Mouse (Mus musculus): Measurements from ENCODE around the gene Taf15. TPM values are rescaled to one million over a fixed set of nuclear protein-coding genes. Genes with fewer than 3 reads are reported as not detected.
A peak's percentile ranks its signal among the peaks of the same experiment; 100 is the strongest.

Gene Taf15
- total and polyA plus RNA-seq, 3 experiments: 9.1 to 39.6 (median 34.2) TPM

DNA sequence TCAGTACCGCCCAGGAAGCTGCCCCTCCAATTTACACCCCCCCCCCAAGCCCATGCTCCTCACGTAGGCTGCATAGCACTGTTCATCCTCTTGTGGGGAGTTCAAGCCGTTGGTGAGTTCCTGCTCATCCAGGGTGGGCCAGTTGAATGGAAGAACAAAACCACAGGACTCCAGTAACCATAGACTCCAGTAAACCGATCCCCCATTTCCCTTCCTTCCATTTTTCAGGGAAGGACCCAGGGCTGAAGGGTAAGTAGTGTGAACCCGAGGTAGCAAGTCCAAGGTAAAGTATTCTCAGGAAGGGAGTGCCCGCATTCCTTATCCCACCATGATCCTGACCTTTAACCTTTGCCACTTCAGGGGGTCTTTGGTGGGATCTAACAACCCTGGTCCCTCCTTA is 45.5 kb downstream of the Taf15 start:
- 81% methylated on average over 6 of the region's 6 CpGs for WGBS
- Histone ChIP-seq H3K36me3 (ENCODE audit: control insufficient read depth, insufficient read depth, low read length) (no peaks in the 10 kb centered on the region), H3K4me3 (no peak overlapping the region), H3K27me3 (ENCODE audit: control insufficient read depth, insufficient read depth, low read length) (no peaks in the 10 kb centered on the region), H3K27ac (no peak overlapping the region), H3K79me2 (replicated peaks; ENCODE audit: control insufficient read depth, insufficient read depth, low read length) (no peaks in the 10 kb centered on the region), H3K9ac (ENCODE audit: low read depth, low read length) (no peak overlapping the region), H3K4me1 (ENCODE audit: control insufficient read depth, insufficient read depth, low read length) (no peaks in the 10 kb centered on the region)
- intact Hi-C loops (cut with DNase I): no loop called here
- DNase-seq: no peak
- TF ChIP-seq CTCF (IDR thresholded peaks at IDR 0.05) (no peak), POLR2A (IDR thresholded peaks at IDR 0.05; ENCODE audit: insufficient read depth, low read depth, low read length) (no peak), EP300 (IDR thresholded peaks at IDR 0.05; ENCODE audit: insufficient read depth, low read depth, low read length) (no peak)

DNA sequence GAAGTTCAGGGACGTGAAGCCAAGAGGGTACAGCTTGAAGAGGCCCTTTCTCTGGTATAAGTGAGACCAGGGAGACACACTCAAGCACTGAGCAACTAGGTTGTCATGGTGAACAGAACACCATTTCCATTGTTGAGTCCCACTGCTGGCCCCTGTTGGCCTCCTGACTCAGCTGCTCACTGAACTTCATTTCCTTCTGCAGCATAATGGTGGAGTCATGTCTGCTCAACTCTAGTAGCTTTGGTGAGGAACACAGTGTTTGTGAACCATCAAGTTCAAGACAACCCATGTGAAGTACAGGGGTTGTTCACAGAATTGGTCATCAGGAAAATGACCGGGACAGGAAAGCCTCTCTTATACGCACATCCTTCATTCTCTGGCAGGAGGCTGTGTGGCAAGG is 49.2 kb downstream of the Taf15 start, which contains the start of gene Heatr9:
TSS of gene Heatr9 (minus strand) at position 101 of the 400 bp plus-strand sequence.
- Histone ChIP-seq H3K9ac (ENCODE audit: low read depth, low read length) (no peak within 1 kb of the TSS), H3K4me1 (ENCODE audit: control insufficient read depth, insufficient read depth, low read length) (no peaks in the 10 kb centered on the region), H3K36me3 (ENCODE audit: control insufficient read depth, insufficient read depth, low read length) (no peaks in the 10 kb centered on the region), H3K79me2 (replicated peaks; ENCODE audit: control insufficient read depth, insufficient read depth, low read length) (no peaks in the 10 kb centered on the region), H3K27me3 (ENCODE audit: control insufficient read depth, insufficient read depth, low read length) (no peaks in the 10 kb centered on the region), H3K4me3 (no peak within 1 kb of the TSS), H3K27ac (no peak within 1 kb of the TSS)
- 77% methylated on average over 3 of the region's 3 CpGs for WGBS
- DNase-seq: no peak
- TF ChIP-seq EP300 (IDR thresholded peaks at IDR 0.05; ENCODE audit: insufficient read depth, low read depth, low read length) (no peak), CTCF (IDR thresholded peaks at IDR 0.05) (no peak), POLR2A (IDR thresholded peaks at IDR 0.05; ENCODE audit: insufficient read depth, low read depth, low read length) (no peak)
- intact Hi-C loops (cut with DNase I): no loop called here

DNA sequence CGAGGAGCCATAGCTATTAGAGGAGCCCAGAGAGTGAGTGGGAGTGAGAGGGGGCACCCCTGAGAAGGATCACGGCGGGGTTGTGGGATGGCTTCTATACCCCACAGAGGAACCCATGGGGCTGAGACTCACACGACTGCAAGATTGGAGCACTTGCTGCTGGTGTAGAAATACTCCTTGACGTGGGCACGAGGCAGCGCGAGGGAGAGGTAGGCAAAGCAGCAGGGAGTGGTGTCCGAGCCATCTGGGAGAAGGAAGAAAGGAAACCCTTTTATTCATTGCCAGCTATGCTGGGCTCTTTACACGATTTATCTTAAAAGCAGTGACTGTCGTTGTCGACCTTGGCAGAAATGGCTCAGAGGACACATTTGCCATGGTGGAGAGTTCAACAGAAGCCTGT is 56.1 kb downstream of the Taf15 start:
- Histone ChIP-seq H3K4me1 (ENCODE audit: control insufficient read depth, insufficient read depth, low read length) (peaks cover under 1% of the 10 kb centered on the region; the same call in 1 of the 2 replicates), H3K79me2 (replicated peaks; ENCODE audit: control insufficient read depth, insufficient read depth, low read length) (no peaks in the 10 kb centered on the region), H3K27me3 (ENCODE audit: control insufficient read depth, insufficient read depth, low read length) (no peaks in the 10 kb centered on the region), H3K27ac (no peak overlapping the region), H3K36me3 (ENCODE audit: control insufficient read depth, insufficient read depth, low read length) (no peaks in the 10 kb centered on the region), H3K4me3 (no peak overlapping the region), H3K9ac (ENCODE audit: low read depth, low read length) (no peak overlapping the region)
- intact Hi-C loops (cut with DNase I): no loop called here
- no peak for DNase-seq
- 62% methylated on average over 12 of the region's 12 CpGs for WGBS
- TF ChIP-seq POLR2A (IDR thresholded peaks at IDR 0.05; ENCODE audit: insufficient read depth, low read depth, low read length) (no peak), EP300 (IDR thresholded peaks at IDR 0.05; ENCODE audit: insufficient read depth, low read depth, low read length) (no peak), CTCF (IDR thresholded peaks at IDR 0.05) (no peak)

DNA sequence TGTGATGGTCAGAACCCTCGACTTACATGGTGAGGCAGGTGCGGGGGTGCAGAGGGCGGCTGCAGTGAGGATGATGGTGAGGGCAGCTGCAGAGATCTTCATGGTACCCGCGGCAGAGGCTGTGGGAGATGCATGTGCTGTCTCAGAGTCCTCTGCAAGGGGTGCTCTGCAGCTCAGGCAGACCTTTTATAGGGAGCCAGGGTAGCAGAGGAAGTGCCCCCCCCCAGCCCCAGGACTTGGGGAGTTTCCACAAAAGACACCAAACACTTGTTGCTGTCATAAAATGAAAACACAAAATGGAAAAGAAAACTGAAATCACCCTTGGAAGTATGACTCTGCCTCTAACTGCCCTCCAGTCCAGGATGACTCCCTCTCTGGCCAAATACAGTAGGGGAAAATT is 57.5 kb downstream of the Taf15 start, which contains the start of gene Ccl5:
TSS of gene Ccl5 (minus strand) at position 159 of the 400 bp plus-strand sequence.
- no peak for TF ChIP-seq POLR2A (IDR thresholded peaks at IDR 0.05; ENCODE audit: insufficient read depth, low read depth, low read length)
- no peak for TF ChIP-seq CTCF (IDR thresholded peaks at IDR 0.05)
- TF ChIP-seq EP300 (IDR thresholded peaks at IDR 0.05; ENCODE audit: insufficient read depth, low read depth, low read length): no peak
- Histone ChIP-seq H3K9ac (ENCODE audit: low read depth, low read length) (no peak within 1 kb of the TSS), H3K79me2 (replicated peaks; ENCODE audit: control insufficient read depth, insufficient read depth, low read length) (no peaks in the 10 kb centered on the region), H3K4me1 (ENCODE audit: control insufficient read depth, insufficient read depth, low read length) (peaks cover 3% of the 10 kb centered on the region), H3K4me3 (no peak within 1 kb of the TSS), H3K27me3 (ENCODE audit: control insufficient read depth, insufficient read depth, low read length) (no peaks in the 10 kb centered on the region), H3K27ac (no peak within 1 kb of the TSS), H3K36me3 (ENCODE audit: control insufficient read depth, insufficient read depth, low read length) (no peaks in the 10 kb centered on the region)
- DNase-seq: no peak
- intact Hi-C loops (cut with DNase I): no loop called here
- 88% methylated on average over 5 of the region's 5 CpGs for WGBS

DNA sequence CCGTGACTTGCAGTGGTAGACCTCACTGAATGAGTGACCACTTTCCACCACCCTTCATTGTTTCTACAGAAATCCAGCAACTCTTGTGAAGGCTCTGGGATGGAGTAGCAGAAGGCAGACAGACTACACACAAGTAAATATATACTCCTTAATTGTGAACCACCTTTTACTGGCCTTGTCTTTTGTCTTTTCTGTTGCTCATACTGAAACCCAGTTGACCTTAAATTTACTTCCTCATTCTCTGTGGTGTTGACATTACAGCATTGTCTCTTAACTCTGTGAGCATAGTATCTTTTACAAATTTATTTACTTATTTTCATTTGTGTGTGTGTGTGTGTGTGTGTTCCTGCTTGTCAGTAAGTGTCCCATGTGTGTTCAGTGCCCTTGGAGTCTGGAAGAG is 60.3 kb downstream of the Taf15 start:
- 94% methylated on average over 1 of the region's 1 CpGs for WGBS
- no peaks in the 10 kb centered on the region for H3K36me3 ChIP-seq (ENCODE audit: control insufficient read depth, insufficient read depth, low read length)
- H3K79me2 ChIP-seq (replicated peaks; ENCODE audit: control insufficient read depth, insufficient read depth, low read length): no peaks in the 10 kb centered on the region
- H3K27me3 ChIP-seq (ENCODE audit: control insufficient read depth, insufficient read depth, low read length): no peaks in the 10 kb centered on the region
- TF ChIP-seq POLR2A (IDR thresholded peaks at IDR 0.05; ENCODE audit: insufficient read depth, low read depth, low read length): no peak
- TF ChIP-seq CTCF (IDR thresholded peaks at IDR 0.05): no peak
- TF ChIP-seq EP300 (IDR thresholded peaks at IDR 0.05; ENCODE audit: insufficient read depth, low read depth, low read length): no peak
- H3K27ac ChIP-seq: no peak overlapping the region
- intact Hi-C loops (cut with DNase I): no loop called here
- H3K4me1 ChIP-seq (ENCODE audit: control insufficient read depth, insufficient read depth, low read length): peaks cover 3% of the 10 kb centered on the region
- DNase-seq: no peak
- no peak overlapping the region for H3K9ac ChIP-seq (ENCODE audit: low read depth, low read length)
- H3K4me3 ChIP-seq: no peak overlapping the region

DNA sequence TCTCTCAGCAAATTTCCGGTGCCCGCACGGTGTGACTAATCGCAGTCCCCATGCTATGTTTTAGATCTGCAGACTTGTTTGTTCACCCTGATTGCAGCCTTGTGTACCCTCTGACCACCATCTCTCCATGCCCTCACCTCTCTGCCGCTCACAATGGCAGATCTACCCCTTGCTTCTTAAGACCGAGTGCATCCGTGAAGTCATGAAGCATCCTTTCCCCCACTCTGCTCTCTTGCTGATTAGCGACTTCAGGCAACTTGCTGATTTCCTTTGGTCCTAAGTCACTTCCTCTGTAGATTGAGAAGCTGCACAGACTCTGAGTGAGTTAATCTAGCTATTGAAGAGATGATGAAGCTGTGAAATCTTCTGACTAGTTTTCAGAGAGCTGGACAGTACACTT is 61.3 kb downstream of the Taf15 start:
- no peaks in the 10 kb centered on the region for H3K36me3 ChIP-seq (ENCODE audit: control insufficient read depth, insufficient read depth, low read length)
- intact Hi-C loops (cut with DNase I): no loop called here
- peak overlapping the region; percentile 16; the same call in 1 of the 2 replicates for H3K4me3 ChIP-seq
- no peak for TF ChIP-seq EP300 (IDR thresholded peaks at IDR 0.05; ENCODE audit: insufficient read depth, low read depth, low read length)
- TF ChIP-seq CTCF (IDR thresholded peaks at IDR 0.05): no peak
- no peak for TF ChIP-seq POLR2A (IDR thresholded peaks at IDR 0.05; ENCODE audit: insufficient read depth, low read depth, low read length)
- peaks cover 3% of the 10 kb centered on the region for H3K4me1 ChIP-seq (ENCODE audit: control insufficient read depth, insufficient read depth, low read length)
- no peak overlapping the region for H3K27ac ChIP-seq
- H3K9ac ChIP-seq (ENCODE audit: low read depth, low read length): no peak overlapping the region
- no peak for DNase-seq
- 47% methylated on average over 8 of the region's 8 CpGs for WGBS
- no peaks in the 10 kb centered on the region for H3K79me2 ChIP-seq (replicated peaks; ENCODE audit: control insufficient read depth, insufficient read depth, low read length)
- no peaks in the 10 kb centered on the region for H3K27me3 ChIP-seq (ENCODE audit: control insufficient read depth, insufficient read depth, low read length)

Measured in heart, adult 2 months (tissue).